ENCODE assay signal across 2 mouse cellular contexts in genomic region chr6:124904161-124904981, GRCm38 (mm10).
A peak's percentile ranks its signal among the peaks of the same experiment; 100 is the strongest.
TF ChIP-seq lines count a peak whose summit lies in the region.

No protein-coding gene starts in this region.

TF ChIP-seq in CH12.LX, 34 proteins besides CTCF, POLR2A, EP300 and RAD21:
- no peak for TF ChIP-seq JUN (IDR thresholded peaks at IDR 0.05; ENCODE audit: insufficient read depth, low read depth, low read length)
- no peak for TF ChIP-seq ZNF384 (IDR thresholded peaks at IDR 0.05; ENCODE audit: low read depth, low read length)
- no peak for TF ChIP-seq TBP (conservative IDR thresholded peaks at IDR 0.05; ENCODE audit: low read depth, low read length)
- no peak for TF ChIP-seq MYC (IDR thresholded peaks at IDR 0.05; ENCODE audit: low read depth, low read length)
- TF ChIP-seq MEF2A (IDR thresholded peaks at IDR 0.05; ENCODE audit: borderline replicate concordance, low read depth, low read length) = no peak
- TF ChIP-seq ZC3H11A (IDR thresholded peaks at IDR 0.05; ENCODE audit: low read depth, low read length) = no peak
- peak; percentile 22; the same call in 1 of the 2 replicates for TF ChIP-seq SMC3 (IDR thresholded peaks at IDR 0.05; ENCODE audit: low read depth, low read length)
- 0 out of 2 replicates have a peak, but pooled peaks have one; percentile 4 for TF ChIP-seq TCF12 (IDR thresholded peaks at IDR 0.05; ENCODE audit: low read depth, low read length)
- TF ChIP-seq NRF1 (IDR thresholded peaks at IDR 0.05; ENCODE audit: low read depth, low read length) = no peak
- TF ChIP-seq GABPA (IDR thresholded peaks at IDR 0.05; ENCODE audit: insufficient replicate concordance, low read depth, low read length) = no peak

TF ChIP-seq in myocyte, 11 proteins besides CTCF, POLR2A, EP300 and RAD21:
- TF ChIP-seq POLR2AphosphoS2 (IDR thresholded peaks at IDR 0.05; ENCODE audit: insufficient read length, low read depth) = peak; percentile 12
- TF ChIP-seq REST (IDR thresholded peaks at IDR 0.05; ENCODE audit: insufficient read depth, insufficient read length) = no peak
- no peak for TF ChIP-seq SRF (IDR thresholded peaks at IDR 0.05; ENCODE audit: control insufficient read depth, insufficient read length, low read depth)
- TF ChIP-seq CEBPB (IDR thresholded peaks at IDR 0.05; ENCODE audit: insufficient read depth, poor library complexity, severe bottlenecking) = no peak
- TF ChIP-seq TCF3 (IDR thresholded peaks at IDR 0.05; ENCODE audit: insufficient read length, low read depth) = no peak
- no peak for TF ChIP-seq USF1 (IDR thresholded peaks at IDR 0.05; ENCODE audit: low read depth)
- TF ChIP-seq E2F4 (IDR thresholded peaks at IDR 0.05; ENCODE audit: insufficient read depth) = no peak
